Mouse (Mus musculus) G1E (cell line): ENCODE results near the gene Fam71b. TPM values are rescaled to one million over a fixed set of nuclear protein-coding genes. Genes with fewer than 3 reads are reported as not detected.
"Not testable (repeated sequence)": the region's sequence is repeated elsewhere in the genome, so short reads cannot be mapped to it uniquely, and the experiment has no call there.

Experiments
- ATAC-seq: 2 replicates; pipeline ENCODE4 v1.8.0; 2016; ENCODE audit warnings: mild to moderate bottlenecking; ENCODE audit not compliant: insufficient number of reproducible peaks, poor library complexity, low FRiP score, severe bottlenecking; ENCODE audit errors: extremely low read depth
- DNase-seq: peaks from one replicate; pipeline ENCODE4 v3.0.0; 2012; ENCODE audit warnings: low spot score
- H3K27me3 ChIP-seq: 2 replicates; pipeline ENCODE4 v1.6.1; 2012; ENCODE audit warnings: mild to moderate bottlenecking, low read length, inconsistent platforms; ENCODE audit not compliant: insufficient read depth
- H3K36me3 ChIP-seq: replicated peaks from 2 replicates; pipeline ENCODE3; 2012; ENCODE audit warnings: mild to moderate bottlenecking, inconsistent platforms
- H3K4me1 ChIP-seq: 2 replicates; pipeline ENCODE4 v1.6.1; 2012; ENCODE audit warnings: low read depth, low read length, inconsistent platforms, mixed read lengths; ENCODE audit not compliant: insufficient read depth
- H3K4me3 ChIP-seq: 2 replicates; pipeline ENCODE4 v1.5.1; 2012; ENCODE audit warnings: low read depth, mild to moderate bottlenecking, inconsistent platforms, low read length, moderate library complexity, mixed read lengths
- H3K9me3 ChIP-seq: replicated peaks from 2 replicates; pipeline ENCODE4 v1.6.1; 2012; ENCODE audit warnings: inconsistent platforms
- CTCF ChIP-seq: IDR thresholded peaks from 2 replicates; pipeline ENCODE4 v1.5.1; 2012; ENCODE audit warnings: low read depth, low read length, inconsistent platforms, mixed read lengths
- GATA1 ChIP-seq: IDR thresholded peaks from 2 replicates; pipeline ENCODE4 v1.6.1; 2012; ENCODE audit warnings: borderline replicate concordance, low read length, inconsistent platforms, mixed read lengths
- GATA2 ChIP-seq: IDR thresholded peaks from 2 replicates; pipeline ENCODE4 v1.6.1; 2012; ENCODE audit warnings: low read depth, low read length, inconsistent platforms, borderline replicate concordance
- POLR2AphosphoS5 ChIP-seq: IDR thresholded peaks from 2 replicates; pipeline ENCODE4 v1.6.1; 2012; ENCODE audit warnings: low read depth, low read length, inconsistent platforms; ENCODE audit not compliant: insufficient replicate concordance
- TAL1 ChIP-seq: conservative IDR thresholded peaks from 2 replicates; pipeline ENCODE4 v1.6.1; 2012; ENCODE audit warnings: low read depth, low read length, inconsistent platforms, mixed read lengths
- polyA plus RNA-seq: library from polyadenylated mRNA; stranded (reverse); fragments of >175 nt; gene quantifications from 2 replicates; pipeline ENCODE4 v1.2.3, GENCODE M21; 2012
- total RNA-seq, 2 experiments: library from RNA; stranded (forward) in 1 of 2; stranded (reverse) in 1 of 2; fragments of 200-1000 nt in 1 of 2; fragments of >200 nt in 1 of 2; fragmentation: Nextera tagmentation in 1 of 2; gene quantifications; 2 replicates each; pipeline ENCODE4 v1.2.3; 2014 to 2017

Fam71b gene
- total and polyA plus RNA-seq, 3 experiments: 0.49 TPM; not detected in 2

GRCm38 (mm10) chr11:46410018-46410563, 13.7 kb downstream of the Fam71b start:
- no peak for ATAC-seq
- H3K9me3 ChIP-seq: no peaks in the 10 kb centered on the region

GRCm38 (mm10) chr11:46418438-46418837, 22.1 kb downstream of the Fam71b start:
- no peaks in the 10 kb centered on the region for H3K9me3 ChIP-seq
- TF ChIP-seq GATA2 (no peak), POLR2AphosphoS5 (no peak), CTCF (no peak), GATA1 (no peak), TAL1 (no peak)
- H3K27me3 ChIP-seq: 0 out of 2 replicates have a peak, but pooled peaks cover 3% of the 10 kb centered on the region
- H3K4me1 ChIP-seq: no peaks in the 10 kb centered on the region
- ATAC-seq (no peak), DNase-seq (no peak)
- no peaks in the 10 kb centered on the region for H3K36me3 ChIP-seq
- H3K4me3 ChIP-seq: no peak overlapping the region

More at GRCm38 (mm10) chr11:46410018-46410563, 13.7 kb downstream of the Fam71b start:
- DNase-seq: no peak
- H3K27me3 ChIP-seq: peaks cover 19% of the 10 kb centered on the region
- TF ChIP-seq POLR2AphosphoS5 (no peak), CTCF (no peak), GATA2 (no peak), GATA1 (no peak), TAL1 (no peak)
- no peaks in the 10 kb centered on the region for H3K36me3 ChIP-seq
- no peaks in the 10 kb centered on the region for H3K4me1 ChIP-seq
- no peak overlapping the region for H3K4me3 ChIP-seq

- Histone ChIP-seq H3K4me1 (no peaks in the 10 kb centered on the region), H3K36me3 (no peaks in the 10 kb centered on the region), H3K4me3 (no peak overlapping the region), H3K9me3 (no peaks in the 10 kb centered on the region), H3K27me3 (0 out of 2 replicates have a peak, but pooled peaks cover 3% of the 10 kb centered on the region)
- DNase-seq (no peak), ATAC-seq (no peak)
- TF ChIP-seq CTCF (no peak), GATA1 (no peak), POLR2AphosphoS5 (no peak), TAL1 (no peak), GATA2 (no peak)
Observed at GRCm38 (mm10) chr11:46418860-46419259, 22.5 kb downstream of the Fam71b start.

GRCm38 (mm10) chr11:46421086-46421888, 24.9 kb downstream of the Fam71b start:
- Histone ChIP-seq H3K27me3 (0 out of 2 replicates have a peak, but pooled peaks cover 3% of the 10 kb centered on the region), H3K9me3 (no peaks in the 10 kb centered on the region), H3K4me1 (no peaks in the 10 kb centered on the region), H3K36me3 (no peaks in the 10 kb centered on the region), H3K4me3 (no peak overlapping the region)
- TF ChIP-seq GATA1 (no peak), GATA2 (no peak), POLR2AphosphoS5 (no peak), TAL1 (no peak), CTCF (no peak)
- DNase-seq: no peak
- no peak for ATAC-seq

GRCm38 (mm10) chr11:46428131-46428530, 31.8 kb downstream of the Fam71b start:
- not testable (repeated sequence) for H3K36me3 ChIP-seq, H3K27me3 ChIP-seq, ATAC-seq, H3K4me1 ChIP-seq, H3K4me3 ChIP-seq, DNase-seq, H3K9me3 ChIP-seq

GRCm38 (mm10) chr11:46430123-46430522, 33.8 kb downstream of the Fam71b start:
- no peak for TF ChIP-seq POLR2AphosphoS5
- no peak for TF ChIP-seq TAL1
- no peak for TF ChIP-seq GATA2
- no peak for TF ChIP-seq GATA1
- no peak for TF ChIP-seq CTCF
- H3K27me3 ChIP-seq: no peaks in the 10 kb centered on the region
- ATAC-seq (no peak), DNase-seq (no peak)
- H3K9me3 ChIP-seq: no peaks in the 10 kb centered on the region
- no peaks in the 10 kb centered on the region for H3K36me3 ChIP-seq
- H3K4me1 ChIP-seq: peaks cover under 1% of the 10 kb centered on the region; the same call in 1 of the 2 replicates
- H3K4me3 ChIP-seq: no peak overlapping the region

- ATAC-seq: peak; percentile 63
- H3K9me3 ChIP-seq: no peaks in the 10 kb centered on the region
- DNase-seq: peak; percentile 41
- H3K27me3 ChIP-seq: no peaks in the 10 kb centered on the region
- H3K4me3 ChIP-seq: no peak overlapping the region
- no peak for TF ChIP-seq GATA1
- TF ChIP-seq CTCF: peak; percentile 71
- H3K36me3 ChIP-seq: no peaks in the 10 kb centered on the region
- peaks cover 10% of the 10 kb centered on the region; the same call in 1 of the 2 replicates for H3K4me1 ChIP-seq
Observed at GRCm38 (mm10) chr11:46431129-46431528, 34.8 kb downstream of the Fam71b start.
